Mouse (Mus musculus) stomach, embryonic 14.5 days (tissue): ENCODE results near the gene Tmem201. TPM values are rescaled to one million over a fixed set of nuclear protein-coding genes. Genes with fewer than 3 reads are reported as not detected.
A peak's percentile ranks its signal among the peaks of the same experiment; 100 is the strongest.

Experiments used
- ATAC-seq: fragments of 200-750 bp; cut with Nextera tagmentation; 2 replicates; pipeline ENCODE4 v1.8.0; 2017; ENCODE audit warnings: low read depth, moderate TSS enrichment; ENCODE audit not compliant: insufficient number of reproducible peaks, insufficient read depth, low FRiP score
- H3K27ac ChIP-seq: fragments of 300-500 bp; sonication (generic); 2 replicates; pipeline ENCODE4 v1.5.1; 2014; ENCODE audit warnings: mild to moderate bottlenecking, low read length, moderate library complexity, mixed read lengths
- H3K27me3 ChIP-seq: fragments of 300-500 bp; sonication (generic); 2 replicates; pipeline ENCODE4 v1.6.1; 2014; ENCODE audit warnings: low read length, control low read depth, mixed read lengths; ENCODE audit not compliant: control insufficient read depth, insufficient read depth
- H3K36me3 ChIP-seq: fragments of 300-500 bp; sonication (generic); 2 replicates; pipeline ENCODE4 v1.6.1; 2014; ENCODE audit warnings: mild to moderate bottlenecking, control low read depth, low read length, moderate library complexity, mixed read lengths; ENCODE audit not compliant: control insufficient read depth, insufficient read depth
- H3K4me1 ChIP-seq: fragments of 300-500 bp; sonication (generic); 2 replicates; pipeline ENCODE4 v1.6.1; 2014; ENCODE audit warnings: low read length, control low read depth, mixed read lengths; ENCODE audit not compliant: control insufficient read depth, insufficient read depth
- H3K4me2 ChIP-seq: fragments of 300-500 bp; sonication (generic); replicated peaks from 2 replicates; pipeline ENCODE4 v1.6.1; 2014; ENCODE audit warnings: low read depth, low read length, control low read depth
- H3K4me3 ChIP-seq: fragments of 300-500 bp; sonication (generic); 2 replicates; pipeline ENCODE4 v1.5.1; 2014; ENCODE audit warnings: low read depth, low read length, control low read depth
- H3K9ac ChIP-seq: fragments of 300-500 bp; sonication (generic); replicated peaks from 2 replicates; pipeline ENCODE4 v1.6.1; 2014; ENCODE audit warnings: low read depth, mild to moderate bottlenecking, control low read depth, low read length, moderate library complexity, mixed read lengths
- H3K9me3 ChIP-seq: fragments of 300-500 bp; sonication (generic); 2 replicates; pipeline ENCODE4 v1.6.1; 2016; ENCODE audit warnings: low read depth, low read length, control low read depth; ENCODE audit not compliant: control insufficient read depth
- WGBS: fragments of 180-500 bp; shearing (Covaris S2); extraction: QIAGEN DNeasy Blood & Tissue Kit; methylation state at CpG from one replicate; pipeline ENCODE4 v1.1.7; 2014; 5-methylcytosine and 5-hydroxymethylcytosine counted together
- polyA plus RNA-seq: library from polyadenylated mRNA; unstranded; fragments of >200 nt; fragmentation: Nextera tagmentation; extraction: Ambion mirVana; gene quantifications from 2 replicates; pipeline ENCODE4 v1.2.1, GENCODE M21; 2014

Gene Tmem201
- polyA plus RNA-seq, 1 experiment from 2014 or later, result 21.8 TPM

GRCm38 (mm10) chr4:149722104-149723020, 15.5 kb downstream of the Tmem201 start:
- H3K27me3 ChIP-seq, result no peaks in the 10 kb centered on the region
- no peak overlapping the region for H3K4me3 ChIP-seq
- no peak for ATAC-seq
- WGBS, result 88% methylated on average over 24 of the region's 24 CpGs
- no peak overlapping the region for H3K27ac ChIP-seq
- H3K9ac ChIP-seq, result no peak overlapping the region
- no peak overlapping the region for H3K4me2 ChIP-seq
- H3K36me3 ChIP-seq, result peaks cover 71% of the 10 kb centered on the region
- no peaks in the 10 kb centered on the region for H3K4me1 ChIP-seq
- H3K9me3 ChIP-seq, result no peaks in the 10 kb centered on the region

- 73% methylated on average over 8 of the region's 8 CpGs for WGBS
- Histone ChIP-seq H3K27ac (no peak overlapping the region), H3K4me2 (no peak overlapping the region), H3K9me3 (no peaks in the 10 kb centered on the region), H3K4me3 (no peak overlapping the region), H3K4me1 (no peaks in the 10 kb centered on the region), H3K27me3 (no peaks in the 10 kb centered on the region), H3K9ac (no peak overlapping the region), H3K36me3 (peaks cover 71% of the 10 kb centered on the region)
- no peak for ATAC-seq
Observed at GRCm38 (mm10) chr4:149721163-149721562, 16.7 kb downstream of the Tmem201 start.

GRCm38 (mm10) chr4:149719686-149720085, 18.2 kb downstream of the Tmem201 start:
- H3K4me2 ChIP-seq, result no peak overlapping the region
- H3K4me1 ChIP-seq, result no peaks in the 10 kb centered on the region
- H3K27me3 ChIP-seq, result no peaks in the 10 kb centered on the region
- 82% methylated on average over 6 of the region's 6 CpGs for WGBS
- no peak for ATAC-seq
- no peak overlapping the region for H3K9ac ChIP-seq
- H3K27ac ChIP-seq, result no peak overlapping the region
- peaks cover 71% of the 10 kb centered on the region for H3K36me3 ChIP-seq
- H3K4me3 ChIP-seq, result no peak overlapping the region
- H3K9me3 ChIP-seq, result no peaks in the 10 kb centered on the region

GRCm38 (mm10) chr4:149714542-149714941, 23.3 kb downstream of the Tmem201 start:
- Histone ChIP-seq H3K4me1 (no peaks in the 10 kb centered on the region), H3K36me3 (peaks cover 41% of the 10 kb centered on the region)
- no peak for ATAC-seq

GRCm38 (mm10) chr4:149711955-149712354, 25.9 kb downstream of the Tmem201 start:
- Histone ChIP-seq H3K27me3 (no peaks in the 10 kb centered on the region), H3K36me3 (peaks cover 17% of the 10 kb centered on the region), H3K9ac (no peak overlapping the region), H3K4me3 (no peak overlapping the region), H3K27ac (no peak overlapping the region), H3K4me2 (no peak overlapping the region), H3K9me3 (no peaks in the 10 kb centered on the region), H3K4me1 (no peaks in the 10 kb centered on the region)
- ATAC-seq, result no peak
- WGBS, result 25% methylated on average over 7 of the region's 7 CpGs

More at GRCm38 (mm10) chr4:149714542-149714941, 23.3 kb downstream of the Tmem201 start:
- H3K9me3 ChIP-seq, result no peaks in the 10 kb centered on the region
- H3K4me2 ChIP-seq, result no peak overlapping the region
- 71% methylated on average over 3 of the region's 3 CpGs for WGBS
- H3K9ac ChIP-seq, result no peak overlapping the region
- H3K27me3 ChIP-seq, result no peaks in the 10 kb centered on the region
- H3K4me3 ChIP-seq, result no peak overlapping the region
- no peak overlapping the region for H3K27ac ChIP-seq

GRCm38 (mm10) chr4:149711485-149711884, 26.4 kb downstream of the Tmem201 start:
- H3K27me3 ChIP-seq, result no peaks in the 10 kb centered on the region
- H3K9me3 ChIP-seq, result no peaks in the 10 kb centered on the region
- H3K4me1 ChIP-seq, result no peaks in the 10 kb centered on the region
- H3K36me3 ChIP-seq, result peaks cover 12% of the 10 kb centered on the region
- H3K27ac ChIP-seq, result no peak overlapping the region
- no peak for ATAC-seq
- 86% methylated on average over 5 of the region's 5 CpGs for WGBS
- H3K4me3 ChIP-seq, result no peak overlapping the region
- no peak overlapping the region for H3K4me2 ChIP-seq
- no peak overlapping the region for H3K9ac ChIP-seq

GRCm38 (mm10) chr4:149710510-149710909, 27.3 kb downstream of the Tmem201 start:
- H3K4me1 ChIP-seq, result no peaks in the 10 kb centered on the region
- WGBS, result 17% methylated on average over 5 of the region's 5 CpGs
- peak; percentile 67 for ATAC-seq
- no peaks in the 10 kb centered on the region for H3K9me3 ChIP-seq
- no peak overlapping the region for H3K4me2 ChIP-seq
- no peaks in the 10 kb centered on the region for H3K27me3 ChIP-seq
- no peak overlapping the region for H3K4me3 ChIP-seq
- H3K27ac ChIP-seq, result no peak overlapping the region
- H3K36me3 ChIP-seq, result peaks cover 4% of the 10 kb centered on the region; the same call in 1 of the 2 replicates
- no peak overlapping the region for H3K9ac ChIP-seq

GRCm38 (mm10) chr4:149705941-149706340, 31.9 kb downstream of the Tmem201 start:
- Histone ChIP-seq H3K4me1 (no peaks in the 10 kb centered on the region), H3K27me3 (no peaks in the 10 kb centered on the region), H3K36me3 (no peaks in the 10 kb centered on the region), H3K4me2 (no peak overlapping the region), H3K4me3 (no peak overlapping the region), H3K27ac (no peak overlapping the region), H3K9ac (no peak overlapping the region), H3K9me3 (no peaks in the 10 kb centered on the region)
- no peak for ATAC-seq
- WGBS, result 87% methylated on average over 8 of the region's 8 CpGs
